Mouse (Mus musculus) forebrain, postnatal 0 days (tissue): ENCODE measurements at regions not wholly inside any gene's neighbourhood (a gene's known extent, or its start where the extent isn't known, plus 50 kb on each side); places are given as distances from the start of the nearest gene placed in this dataset.
A peak's percentile ranks its signal among the peaks of the same experiment; 100 is the strongest.

ENCODE experiments used
- ATAC-seq: fragments of 200-750 bp; cut with Nextera tagmentation; 2 replicates; pipeline ENCODE4 v1.8.0; 2017; ENCODE audit warnings: mild to moderate bottlenecking, moderate library complexity
- DNase-seq: peaks from one replicate; pipeline ENCODE4 v3.0.0-alpha.2; 2015
- H3K27ac ChIP-seq: fragments of 300-500 bp; sonication (generic); 2 replicates; pipeline ENCODE4 v1.5.1; 2014; ENCODE audit warnings: low read depth, mild to moderate bottlenecking, antibody characterized with exemption, low read length, moderate library complexity, mixed read lengths
- H3K27me3 ChIP-seq: fragments of 300-500 bp; sonication (generic); 2 replicates; pipeline ENCODE4 v1.6.1; 2014; ENCODE audit warnings: mild to moderate bottlenecking, low read length, mixed read lengths; ENCODE audit not compliant: insufficient read depth
- H3K36me3 ChIP-seq: fragments of 300-500 bp; sonication (generic); 2 replicates; pipeline ENCODE4 v1.6.1; 2014; ENCODE audit warnings: mild to moderate bottlenecking, moderate library complexity; ENCODE audit not compliant: insufficient read depth
- H3K4me1 ChIP-seq: fragments of 300-500 bp; sonication (generic); 2 replicates; pipeline ENCODE4 v1.6.1; 2014; ENCODE audit warnings: antibody characterized with exemption; ENCODE audit not compliant: insufficient read depth
- H3K4me2 ChIP-seq: fragments of 300-500 bp; sonication (generic); 2 replicates; pipeline ENCODE4 v1.6.1; 2014; ENCODE audit warnings: low read depth, mild to moderate bottlenecking, moderate library complexity
- H3K4me3 ChIP-seq: fragments of 300-500 bp; sonication (generic); 2 replicates; pipeline ENCODE4 v1.5.1; 2014; ENCODE audit warnings: low read depth, low read length, mixed read lengths
- H3K9ac ChIP-seq: fragments of 300-500 bp; sonication (generic); 2 replicates; pipeline ENCODE4 v1.6.1; 2014; ENCODE audit warnings: mild to moderate bottlenecking
- H3K9me3 ChIP-seq: fragments of 300-500 bp; sonication (generic); 2 replicates; pipeline ENCODE4 v1.6.1; 2016; ENCODE audit warnings: low read length
- CTCF ChIP-seq: sonication (generic); IDR thresholded peaks from 2 replicates; pipeline ENCODE4 v1.5.1; 2016; ENCODE audit warnings: antibody characterized with exemption, control low read depth, low read depth
- whole genome bisulfite sequencing: fragments of 180-500 bp; shearing (Covaris S2); extraction: QIAGEN DNeasy Blood & Tissue Kit; methylation state at CpG from one replicate; pipeline ENCODE4 v1.1.7; 2014; 5-methylcytosine and 5-hydroxymethylcytosine counted together

GRCm38 (mm10) chr4:40400089-40400488 lies 71.9 kb upstream of the Tmem215 start:
- H3K27me3 ChIP-seq = no peaks in the 10 kb centered on the region
- TF ChIP-seq CTCF = no peak
- DNase-seq = no peak

GRCm38 (mm10) chr4:40390183-40390582 lies 81.8 kb upstream of the Tmem215 start:
- Histone ChIP-seq H3K27me3 (no peaks in the 10 kb centered on the region), H3K4me1 (no peaks in the 10 kb centered on the region), H3K4me3 (no peak overlapping the region), H3K27ac (no peak overlapping the region), H3K4me2 (no peak overlapping the region), H3K9me3 (no peaks in the 10 kb centered on the region), H3K36me3 (no peaks in the 10 kb centered on the region), H3K9ac (no peak overlapping the region)
- DNase-seq (no peak), ATAC-seq (no peak)
- 86% methylated on average over 1 of the region's 1 CpGs for WGBS
- TF ChIP-seq CTCF = no peak

More at GRCm38 (mm10) chr4:40400089-40400488, 71.9 kb upstream of the Tmem215 start:
- Histone ChIP-seq H3K9ac (no peak overlapping the region), H3K9me3 (no peaks in the 10 kb centered on the region), H3K36me3 (no peaks in the 10 kb centered on the region), H3K4me3 (no peak overlapping the region), H3K27ac (no peak overlapping the region), H3K4me2 (no peak overlapping the region), H3K4me1 (no peaks in the 10 kb centered on the region)
- no peak for ATAC-seq

- Histone ChIP-seq H3K4me1 (no peaks in the 10 kb centered on the region), H3K27ac (no peak overlapping the region), H3K9me3 (no peaks in the 10 kb centered on the region), H3K4me3 (no peak overlapping the region), H3K36me3 (no peaks in the 10 kb centered on the region), H3K27me3 (no peaks in the 10 kb centered on the region), H3K4me2 (no peak overlapping the region), H3K9ac (no peak overlapping the region)
- 45% methylated on average over 9 of the region's 9 CpGs for WGBS
- no peak for TF ChIP-seq CTCF
- ATAC-seq (no peak), DNase-seq (peak; percentile 23)
Measured at GRCm38 (mm10) chr4:40385284-40385683, 86.7 kb upstream of the Tmem215 start.

- 84% methylated on average over 3 of the region's 3 CpGs for WGBS
- Histone ChIP-seq H3K27ac (no peak overlapping the region), H3K27me3 (no peaks in the 10 kb centered on the region), H3K4me3 (no peak overlapping the region), H3K4me2 (no peak overlapping the region), H3K36me3 (no peaks in the 10 kb centered on the region), H3K9me3 (no peaks in the 10 kb centered on the region), H3K9ac (no peak overlapping the region), H3K4me1 (no peaks in the 10 kb centered on the region)
- ATAC-seq (no peak), DNase-seq (no peak)
- no peak for TF ChIP-seq CTCF
Measured at GRCm38 (mm10) chr4:40384704-40385103, 87.3 kb upstream of the Tmem215 start.

GRCm38 (mm10) chr4:40380309-40380708 lies 91.7 kb upstream of the Tmem215 start:
- H3K27me3 ChIP-seq = no peaks in the 10 kb centered on the region
- no peaks in the 10 kb centered on the region for H3K36me3 ChIP-seq
- no peak for DNase-seq
- no peak overlapping the region for H3K9ac ChIP-seq
- TF ChIP-seq CTCF = no peak
- H3K4me3 ChIP-seq = no peak overlapping the region
- no peak overlapping the region for H3K27ac ChIP-seq
- WGBS = 81% methylated on average over 8 of the region's 8 CpGs
- no peak for ATAC-seq
- no peaks in the 10 kb centered on the region for H3K4me1 ChIP-seq
- no peaks in the 10 kb centered on the region for H3K9me3 ChIP-seq
- H3K4me2 ChIP-seq = no peak overlapping the region

- H3K9me3 ChIP-seq = no peaks in the 10 kb centered on the region
- H3K27me3 ChIP-seq = no peaks in the 10 kb centered on the region
- TF ChIP-seq CTCF = no peak
- no peak overlapping the region for H3K4me3 ChIP-seq
- no peak overlapping the region for H3K27ac ChIP-seq
- 26% methylated on average over 9 of the region's 9 CpGs for WGBS
- no peaks in the 10 kb centered on the region for H3K4me1 ChIP-seq
- no peaks in the 10 kb centered on the region for H3K36me3 ChIP-seq
- no peak overlapping the region for H3K9ac ChIP-seq
- H3K4me2 ChIP-seq = peak overlapping the region; percentile 3; the same call in 1 of the 2 replicates
- DNase-seq = no peak
- ATAC-seq = peak; percentile 68
Measured at GRCm38 (mm10) chr4:40375439-40376154, 96.4 kb upstream of the Ndufb6 start.

GRCm38 (mm10) chr4:40374213-40374612 lies 95.0 kb upstream of the Ndufb6 start:
- Histone ChIP-seq H3K4me3 (no peak overlapping the region), H3K9me3 (no peaks in the 10 kb centered on the region), H3K27ac (no peak overlapping the region), H3K4me2 (no peak overlapping the region), H3K27me3 (no peaks in the 10 kb centered on the region), H3K36me3 (no peaks in the 10 kb centered on the region), H3K4me1 (no peaks in the 10 kb centered on the region), H3K9ac (no peak overlapping the region)
- ATAC-seq (no peak), DNase-seq (no peak)
- TF ChIP-seq CTCF = no peak
- WGBS = 92% methylated on average over 2 of the region's 2 CpGs

GRCm38 (mm10) chr4:40364329-40364728 lies 85.1 kb upstream of the Ndufb6 start:
- no peak for ATAC-seq
- WGBS = 72% methylated on average over 3 of the region's 3 CpGs
- no peaks in the 10 kb centered on the region for H3K9me3 ChIP-seq
- H3K4me1 ChIP-seq = no peaks in the 10 kb centered on the region
- TF ChIP-seq CTCF = no peak
- H3K36me3 ChIP-seq = no peaks in the 10 kb centered on the region
- H3K27ac ChIP-seq = no peak overlapping the region
- no peak overlapping the region for H3K4me2 ChIP-seq
- no peak for DNase-seq
- no peaks in the 10 kb centered on the region for H3K27me3 ChIP-seq
- no peak overlapping the region for H3K4me3 ChIP-seq
- no peak overlapping the region for H3K9ac ChIP-seq
